Mouse (Mus musculus): ENCODE data around the gene Srsf10.

Gene Srsf10

GRCm38 (mm10) chr4:135909326-135910066 is 53.9 kb downstream of the Srsf10 start:
- in situ Hi-C loops (cut with MboI; ENCODE audit: unreplicated experiment in 2 of 2), result no loop called here

GRCm38 (mm10) chr4:135911531-135911930 is 56.0 kb downstream of the Srsf10 start:
- in situ Hi-C loops (cut with MboI; ENCODE audit: unreplicated experiment in 2 of 2), result no loop called here

- in situ Hi-C loops (cut with MboI; ENCODE audit: unreplicated experiment in 2 of 2), result no loop called here
Measured at GRCm38 (mm10) chr4:135912164-135912563, 56.6 kb downstream of the Srsf10 start.

GRCm38 (mm10) chr4:135912835-135913234 is 57.3 kb downstream of the Srsf10 start:
- in situ Hi-C loops (cut with MboI; ENCODE audit: unreplicated experiment in 2 of 2), result no loop called here

GRCm38 (mm10) chr4:135913433-135913832 is 57.9 kb downstream of the Srsf10 start:
- in situ Hi-C loops (cut with MboI; ENCODE audit: unreplicated experiment in 2 of 2), result no loop called here

GRCm38 (mm10) chr4:135918635-135919279 is 63.2 kb downstream of the Srsf10 start:
- in situ Hi-C loops (cut with MboI; ENCODE audit: unreplicated experiment in 2 of 2), result loop anchor here in 1 of 2 experiments (5.0 kb wide), 1 partner anchor 36 kb away; no protein-coding TSS in a partner anchor

GRCm38 (mm10) chr4:135919280-135919639 is 63.7 kb downstream of the Srsf10 start:
- in situ Hi-C loops (cut with MboI; ENCODE audit: unreplicated experiment in 2 of 2), result loop anchor here in 1 of 2 experiments (5.0 kb wide), 1 partner anchor 37 kb away; no protein-coding TSS in a partner anchor

Measured in v-Abl transformed pro-B cells (cell line).